Mouse (Mus musculus) yolk sac, embryonic 10.5 days (tissue): ENCODE data around the gene Arg2.

Source experiments
- DNase-seq: peaks from one replicate; pipeline ENCODE4 v3.0.0-alpha.2; 2017; ENCODE audit warnings: low spot score

The Arg2 gene

GRCm38 (mm10) chr12:79130299-79131177 is at the start of gene Arg2:
TSS of gene Arg2 (plus strand) at chr12:79130777.
- peak; percentile 77 for DNase-seq

DNA sequence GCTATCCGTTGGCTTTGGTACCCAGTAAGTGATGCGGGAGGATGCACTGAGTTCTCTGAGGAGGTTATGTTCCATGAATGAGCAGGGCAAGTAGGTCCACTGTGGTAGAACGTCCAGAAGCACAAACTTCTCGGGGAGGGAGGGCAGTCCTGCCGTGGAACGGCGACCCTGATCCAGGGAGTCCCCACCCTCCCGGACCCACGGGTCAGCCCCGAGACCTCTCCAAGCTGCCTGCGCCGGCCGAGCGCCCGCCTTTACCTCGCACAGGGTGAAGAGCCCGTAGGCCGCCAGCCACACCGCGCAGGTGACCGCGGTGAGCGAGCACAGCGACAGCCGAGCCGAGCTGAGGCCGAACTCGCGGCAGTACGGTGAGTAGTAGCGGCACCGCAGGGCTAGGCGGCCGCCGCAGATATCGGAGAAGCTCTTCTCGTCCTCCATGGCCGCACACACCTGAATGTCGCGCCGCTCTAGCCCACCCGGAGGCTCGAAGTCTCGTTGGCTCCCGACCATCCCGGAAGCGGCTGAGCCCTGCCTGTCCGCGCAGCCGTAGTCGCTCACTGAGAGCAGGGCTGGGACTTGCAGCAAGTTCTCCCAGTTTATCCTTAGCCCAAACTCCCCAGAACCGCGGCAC is 41.3 kb upstream of the Arg2 start, which contains the start of gene Pigh:
Gene Pigh, minus strand, starts transcription at position 470 of the 631 bp plus-strand sequence.
- peak; percentile 89 for DNase-seq

- DNase-seq: no peak
These were observed 38.0 kb upstream of the Arg2 start for GRCm38 (mm10) chr12:79092569-79092968.

GRCm38 (mm10) chr12:79097106-79097752 is 33.3 kb upstream of the Arg2 start:
- DNase-seq: no peak

DNA sequence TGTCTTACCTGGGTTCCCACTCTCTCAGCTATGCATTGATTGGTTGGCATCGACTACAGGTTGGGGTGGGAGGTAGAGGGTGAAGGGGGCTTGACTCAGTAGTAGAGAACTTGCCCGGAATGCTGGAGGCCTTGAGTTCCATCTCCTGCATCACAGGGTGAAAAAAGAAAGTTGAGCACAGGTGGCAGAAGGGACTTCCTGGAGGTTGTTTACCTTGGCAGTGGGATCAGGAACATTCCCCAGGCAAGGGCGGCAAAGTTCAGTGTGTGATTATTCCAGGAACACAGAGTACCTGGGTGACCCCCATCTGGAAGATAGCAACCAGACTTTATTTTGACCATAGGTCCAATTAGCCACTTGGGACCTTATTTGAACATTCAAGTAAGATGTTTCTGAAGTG is 26.8 kb upstream of the Arg2 start:
- no peak for DNase-seq

DNA sequence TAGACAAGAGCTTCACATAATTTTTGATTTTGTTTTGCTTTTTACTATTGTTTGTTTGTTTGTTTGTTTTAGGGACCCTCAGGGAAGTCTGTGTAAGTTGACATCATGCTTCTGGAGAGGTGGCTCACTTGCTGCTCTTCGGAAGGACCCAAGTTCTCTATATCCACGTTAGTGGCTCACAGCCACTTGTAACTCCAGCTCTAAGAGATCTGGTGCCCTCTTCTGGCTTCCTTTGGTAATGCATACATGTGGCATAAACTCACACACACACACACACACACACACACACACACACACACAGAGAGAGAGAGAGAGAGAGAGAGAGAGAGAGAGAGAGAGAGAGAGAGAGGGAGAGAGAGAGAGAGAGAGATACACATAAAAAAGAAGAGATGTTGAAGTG is 26.0 kb upstream of the Arg2 start:
- DNase-seq: no peak

DNA sequence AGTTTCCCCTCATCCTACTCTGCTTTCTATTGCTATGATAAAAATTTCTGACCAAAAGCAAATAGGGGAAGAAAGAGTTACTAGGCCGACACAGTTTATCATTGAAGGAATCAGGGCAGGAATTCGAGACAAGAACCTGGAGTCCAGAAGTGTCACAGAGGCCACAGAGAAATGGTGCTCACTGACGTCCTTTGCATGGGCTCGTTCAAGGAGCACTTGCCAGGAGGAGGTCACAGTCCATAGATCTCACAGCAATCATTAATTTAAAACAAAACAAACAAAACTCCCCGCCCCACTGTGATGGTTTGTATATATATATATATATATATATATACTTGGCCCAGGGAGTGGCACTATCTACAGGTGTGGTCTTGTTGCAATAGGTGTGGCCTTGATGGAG is 25.3 kb upstream of the Arg2 start:
- no peak for DNase-seq

DNA sequence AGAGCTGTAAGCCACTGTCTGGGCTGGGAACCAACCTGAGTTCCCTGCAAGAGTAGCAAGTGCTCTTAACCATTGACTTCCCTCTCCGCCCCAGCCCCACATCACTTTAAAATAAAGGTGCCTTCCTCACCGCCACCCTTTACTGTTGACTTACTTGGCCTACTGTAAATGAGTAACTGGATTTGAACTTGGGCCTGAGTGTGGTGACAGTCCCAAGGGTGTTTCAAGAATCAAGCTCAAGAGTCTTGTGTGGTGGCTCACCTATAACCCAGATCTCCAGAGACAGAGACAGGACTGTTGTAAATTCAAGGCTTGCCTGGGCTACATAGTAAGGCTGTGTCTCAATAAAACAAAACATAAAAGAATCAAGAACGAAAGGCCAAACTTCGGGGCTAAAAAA is 11.6 kb upstream of the Arg2 start:
- DNase-seq: no peak

DNA sequence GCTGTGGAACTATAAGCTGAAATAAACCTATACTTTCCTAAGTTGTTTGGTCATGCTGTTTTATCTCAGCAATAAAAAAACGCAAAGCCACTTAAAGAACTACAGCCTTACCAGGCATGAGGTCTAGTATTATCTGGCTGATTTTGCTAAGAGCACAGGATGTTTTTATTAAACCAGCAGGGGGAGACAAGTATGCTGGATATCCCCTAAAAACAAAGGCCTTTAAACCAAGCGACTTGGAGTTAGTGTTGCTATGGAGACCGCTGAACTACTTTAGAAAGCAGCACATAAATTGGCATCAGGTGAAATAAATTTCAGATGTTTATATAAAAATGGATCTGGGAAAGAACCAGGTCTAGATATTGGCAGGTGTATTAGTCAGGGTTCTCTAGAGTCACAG is 7.8 kb upstream of the Arg2 start:
- DNase-seq: no peak

DNA sequence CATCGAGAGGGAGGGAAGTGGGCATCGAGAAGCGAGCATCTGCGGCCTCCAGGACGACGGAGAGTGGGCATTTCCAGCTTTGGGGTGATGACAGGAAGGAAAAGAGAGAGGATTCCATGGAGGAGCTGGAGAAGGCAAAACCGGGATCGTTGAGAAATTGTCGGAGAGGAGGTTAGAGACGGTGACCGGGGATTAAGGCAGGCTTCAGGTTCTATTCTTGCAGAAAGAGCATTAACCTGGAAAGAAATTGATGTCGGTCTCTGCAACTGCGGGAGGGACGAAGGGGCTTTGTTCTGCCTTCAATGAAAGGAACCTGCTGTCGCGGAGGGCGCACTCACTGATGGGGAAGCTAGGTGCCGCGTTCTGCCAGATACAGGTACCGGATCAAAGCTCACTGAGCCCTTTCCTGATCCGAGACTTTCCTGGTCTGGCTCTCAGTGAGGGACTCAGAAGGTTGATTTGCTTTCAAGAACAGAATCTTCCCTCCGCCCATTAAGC is 650 bp downstream of the Arg2 start:
- no peak for DNase-seq

DNA sequence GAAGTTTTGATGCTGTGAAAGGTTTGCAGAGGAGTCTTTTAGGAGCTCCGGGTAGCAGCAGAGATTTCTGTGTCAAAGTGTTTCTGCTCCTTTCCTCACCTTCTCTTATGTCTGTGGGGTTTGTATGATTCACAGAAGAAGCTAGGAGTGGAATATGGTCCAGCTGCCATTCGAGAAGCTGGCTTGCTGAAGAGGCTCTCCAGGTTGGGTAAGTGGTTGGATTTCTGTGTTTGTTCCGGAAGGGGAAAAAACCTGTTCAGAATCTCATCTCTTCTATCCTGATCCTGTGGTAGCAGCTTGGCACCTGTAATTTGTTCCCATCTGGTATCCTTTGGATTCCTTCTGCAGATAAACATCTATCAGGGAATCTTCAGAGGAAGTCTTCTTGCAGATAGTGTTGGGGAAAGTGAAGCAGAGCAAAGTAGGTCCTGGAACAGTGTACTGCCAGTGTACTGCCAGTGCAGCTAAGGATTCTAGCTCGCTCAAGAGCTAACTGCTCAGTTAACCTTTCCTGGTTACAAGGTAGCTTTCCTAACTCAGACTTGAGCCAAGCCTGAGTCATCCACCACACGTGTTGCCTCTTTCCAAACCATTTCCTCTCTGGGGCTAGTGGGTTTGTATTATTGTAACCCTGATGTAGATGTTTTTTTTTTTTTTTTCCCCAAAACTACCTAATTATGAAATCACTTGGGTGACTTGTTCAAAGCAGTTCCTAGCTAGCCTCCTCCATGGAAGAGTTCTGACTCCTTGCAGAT is 1.3 kb downstream of the Arg2 start:
- no peak for DNase-seq

DNA sequence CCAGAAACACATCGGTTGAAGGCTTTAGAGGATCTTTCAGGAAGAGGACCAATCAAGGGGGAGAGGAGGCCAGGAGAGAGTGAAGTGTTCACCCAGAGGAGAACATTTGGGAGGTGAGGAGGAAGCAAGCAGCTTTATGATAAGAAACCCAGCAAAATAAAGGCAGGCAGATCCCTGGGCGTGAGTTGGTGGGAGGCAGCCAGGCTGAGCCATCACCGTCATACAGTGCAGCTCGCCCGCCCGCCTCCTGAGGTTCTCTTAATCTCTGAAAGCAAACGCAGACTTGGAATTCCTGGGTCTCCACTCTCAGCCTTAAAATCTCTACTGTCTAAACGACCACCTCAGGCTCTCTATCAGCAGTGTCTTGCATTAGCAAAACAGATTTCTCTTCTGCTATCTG is 4.1 kb downstream of the Arg2 start:
- no peak for DNase-seq

DNA sequence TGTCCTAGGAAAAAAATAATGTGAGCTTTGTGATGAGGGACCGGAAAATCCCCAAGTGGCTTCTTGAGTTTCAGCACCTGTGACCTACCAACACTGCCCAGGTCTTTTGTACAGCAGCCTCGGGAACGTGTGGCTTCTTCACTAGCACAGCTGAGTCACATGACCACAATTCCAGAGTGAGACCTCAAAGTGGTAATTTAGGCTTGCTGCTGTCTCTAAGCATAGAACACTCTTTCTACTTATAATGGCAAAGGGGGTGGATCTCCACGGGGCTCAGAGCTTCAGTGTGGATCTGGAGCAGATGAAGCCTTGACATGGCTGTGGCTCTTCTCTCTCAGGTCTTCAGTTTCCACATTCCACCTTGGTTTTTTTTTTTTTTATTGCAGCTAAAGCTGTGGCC is 4.5 kb downstream of the Arg2 start:
- DNase-seq: no peak

DNA sequence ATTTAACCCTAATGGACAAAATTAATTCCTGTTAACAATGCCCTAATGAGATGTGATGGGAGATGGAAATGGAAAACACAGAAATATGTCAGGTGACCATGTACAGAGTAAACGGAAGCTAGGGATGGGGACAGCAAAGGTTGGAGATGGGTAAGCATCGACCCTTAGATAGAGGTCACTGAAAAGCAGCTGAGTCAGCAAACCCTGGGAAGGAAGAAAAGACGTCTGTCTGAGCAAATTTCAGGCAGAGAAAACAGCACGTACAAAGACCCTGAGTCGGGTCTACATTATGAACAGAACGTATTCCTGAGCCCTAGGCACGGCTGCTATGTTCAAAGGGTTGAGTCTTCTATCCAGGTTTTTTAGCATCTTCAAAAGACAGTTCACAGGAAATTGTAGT is 6.4 kb downstream of the Arg2 start:
- DNase-seq: no peak

GRCm38 (mm10) chr12:79138999-79139398 is 8.4 kb downstream of the Arg2 start:
- no peak for DNase-seq

DNA sequence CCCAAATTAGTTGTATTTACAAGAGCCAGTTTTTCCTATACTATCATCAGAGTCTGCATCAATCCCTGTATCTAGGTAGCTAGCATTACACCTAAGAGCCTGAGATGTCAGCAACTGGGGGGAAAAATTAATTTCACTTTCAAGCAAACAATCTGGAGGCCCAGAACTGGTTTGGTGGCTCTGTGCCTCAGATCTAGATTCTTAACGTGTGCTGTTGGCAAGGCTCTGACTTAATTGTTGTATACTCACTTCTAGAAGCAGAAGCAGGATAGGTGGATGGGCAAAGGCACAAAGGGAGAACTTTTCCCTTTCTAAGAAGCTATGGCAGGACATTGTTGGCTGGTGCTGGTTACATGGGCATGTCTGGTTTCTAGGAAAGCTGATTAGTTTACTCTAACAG is 8.8 kb downstream of the Arg2 start:
- DNase-seq: no peak

GRCm38 (mm10) chr12:79140811-79141210 is 10.2 kb downstream of the Arg2 start:
- no peak for DNase-seq

- DNase-seq: no peak
These were observed 10.8 kb downstream of the Arg2 start for GRCm38 (mm10) chr12:79141384-79141783.

DNA sequence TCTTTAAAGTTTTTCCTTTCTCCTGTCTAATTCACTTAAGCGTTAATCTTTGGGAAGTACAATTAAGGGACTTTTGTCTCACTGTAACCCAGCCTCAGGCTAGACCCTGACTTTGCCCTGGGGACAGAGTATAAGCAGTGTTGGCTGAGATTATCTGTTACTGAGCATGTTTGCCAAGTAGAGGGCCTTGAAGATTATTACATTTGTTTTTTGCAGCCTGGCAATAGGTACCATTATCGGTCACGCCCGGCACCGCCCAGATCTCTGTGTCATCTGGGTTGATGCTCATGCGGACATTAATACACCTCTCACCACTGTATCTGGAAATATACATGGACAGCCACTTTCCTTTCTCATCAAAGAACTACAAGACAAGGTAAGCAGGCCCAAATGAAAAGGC is 19.1 kb downstream of the Arg2 start:
- DNase-seq: no peak

- no peak for DNase-seq
These were observed 32.3 kb downstream of the Arg2 start for GRCm38 (mm10) chr12:79162876-79163275.

DNA sequence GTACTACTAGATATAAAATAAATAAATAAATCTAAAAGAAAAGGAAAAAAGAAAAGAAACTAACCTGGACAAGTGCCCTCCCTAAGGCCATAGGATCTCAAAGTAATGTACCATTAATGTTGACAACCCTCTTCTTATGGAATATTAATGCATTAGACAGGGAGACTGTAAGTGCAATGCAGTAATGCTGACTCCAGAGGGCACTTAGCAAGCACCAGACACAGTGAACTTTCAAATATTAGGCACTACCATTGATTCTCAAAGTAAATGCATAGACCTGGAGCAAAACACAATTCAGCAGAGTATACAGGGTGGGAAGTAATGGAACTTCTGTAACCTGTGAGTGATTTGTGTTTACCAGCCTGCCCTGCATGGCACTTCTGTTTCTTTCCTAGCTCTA is 38.6 kb downstream of the Arg2 start:
- DNase-seq: no peak

DNA sequence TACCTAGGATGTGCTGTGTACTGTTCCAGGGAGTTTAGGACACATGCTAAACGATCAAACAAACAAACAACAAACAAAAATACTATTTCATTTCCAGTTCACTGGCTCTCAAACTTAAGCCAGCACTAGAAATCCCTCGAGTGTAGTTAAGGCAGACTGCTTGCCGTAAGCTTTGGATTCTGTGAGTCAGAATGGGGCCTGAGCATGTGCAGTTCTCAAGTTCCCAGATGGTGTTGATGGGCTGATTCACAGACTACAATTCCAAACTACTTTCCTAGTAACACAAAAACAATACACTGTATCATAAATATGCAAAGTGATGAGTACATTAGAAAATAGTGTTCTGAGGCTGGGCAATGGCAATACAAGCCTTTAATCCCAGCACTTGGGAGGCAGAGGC is 39.8 kb downstream of the Arg2 start:
- no peak for DNase-seq
